Mouse (Mus musculus) testis, postnatal 14 days (tissue): ENCODE data around the gene Lrrc45.
"Not testable (repeated sequence)": the region's sequence is repeated elsewhere in the genome, so short reads cannot be mapped to it uniquely, and the experiment has no call there.

ENCODE experiments used
- DNase-seq: peaks from one replicate; pipeline ENCODE4 v3.0.0; 2021; ENCODE audit warnings: low spot score

The Lrrc45 gene

DNA sequence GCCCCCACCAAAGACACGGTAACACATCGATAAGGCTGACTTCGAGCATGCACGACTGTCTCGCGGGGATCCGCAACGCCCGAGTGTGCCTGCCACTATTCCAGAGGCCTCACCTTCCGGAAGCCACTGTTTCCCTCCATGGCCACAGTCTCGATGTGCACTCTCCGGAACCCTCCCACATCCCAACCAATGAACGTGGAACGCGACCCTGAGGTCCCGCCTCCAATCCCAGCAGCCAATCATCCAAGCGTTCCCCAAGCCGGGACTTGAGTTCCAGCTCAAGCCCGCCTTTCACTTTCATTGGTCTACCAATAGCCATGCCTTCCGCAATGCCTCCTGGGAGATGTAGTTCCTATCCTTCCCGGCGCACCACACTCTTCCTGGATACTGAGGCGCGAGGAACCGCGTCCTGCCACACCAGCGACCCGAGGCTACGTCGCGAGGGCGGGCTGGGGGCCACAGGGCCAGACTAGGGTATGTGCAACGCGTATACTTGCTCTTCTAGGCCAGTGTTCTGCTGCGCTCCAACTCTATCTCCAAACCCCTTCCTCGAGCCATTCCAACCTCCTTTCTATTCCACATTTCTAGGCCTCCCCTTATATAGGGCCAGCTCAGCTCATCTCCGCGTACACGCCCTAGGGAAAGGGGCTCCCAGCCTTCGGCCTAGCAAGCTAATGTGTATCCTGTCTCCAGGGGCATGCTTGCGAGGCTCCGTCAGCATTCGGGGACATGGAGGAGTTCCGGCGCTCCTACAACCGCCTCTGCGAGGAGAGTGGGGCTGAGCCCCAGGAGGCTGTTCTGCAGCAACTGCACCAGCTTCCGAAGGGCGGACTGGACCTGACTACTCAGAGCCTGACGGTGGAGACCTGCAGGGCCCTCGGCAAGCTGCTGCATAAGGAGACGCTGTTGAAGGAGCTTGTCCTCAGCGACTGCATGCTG lies at the start of gene Lrrc45, which contains the start of gene Cenpx:
Lrrc45 (plus strand) TSS at position 346 of the 939 bp plus-strand sequence.
Cenpx (minus strand) TSS at position 159 of the 939 bp plus-strand sequence.
- peak; percentile 98 for DNase-seq

DNA sequence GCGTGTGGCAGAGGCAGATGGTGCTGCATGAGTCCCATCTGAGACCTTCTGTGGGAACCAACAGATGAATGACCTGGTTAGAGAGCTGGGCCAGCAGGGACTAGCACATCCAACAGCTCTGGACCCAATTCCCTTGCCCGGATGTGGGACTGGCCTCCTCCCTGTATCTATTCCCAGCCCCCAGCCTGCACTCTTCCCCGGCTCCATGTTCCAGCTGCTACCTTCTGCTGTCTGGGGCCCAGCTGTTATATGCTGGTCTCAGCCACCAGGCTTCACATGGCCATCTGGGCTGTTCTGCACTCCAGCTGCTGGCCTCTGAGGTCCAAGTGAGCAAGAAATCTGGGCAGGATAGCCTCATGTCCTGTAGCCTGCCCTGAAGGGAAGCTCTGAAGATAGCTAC lies 48.3 kb upstream of the Lrrc45 start:
- DNase-seq: no peak

DNA sequence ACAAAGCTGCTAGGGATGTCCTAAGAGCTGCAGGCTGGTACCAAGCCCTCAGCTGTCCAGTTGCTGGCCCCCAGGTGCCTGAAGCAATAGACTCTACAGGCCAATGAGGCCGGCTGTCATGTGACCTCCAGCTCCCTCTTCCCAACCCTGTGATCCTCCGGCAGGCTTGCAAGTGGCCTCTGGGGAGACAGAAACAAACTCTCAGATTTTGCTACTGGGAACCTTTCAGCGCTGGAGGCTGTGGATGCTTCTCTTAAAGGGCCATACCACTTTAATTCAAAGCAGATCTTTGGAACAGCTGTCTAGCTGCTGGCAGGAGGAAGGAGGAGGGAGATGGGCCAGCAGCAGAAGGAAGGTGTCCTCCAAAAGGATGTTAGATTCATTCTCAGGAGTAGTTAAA lies 47.1 kb upstream of the Lrrc45 start:
- no peak for DNase-seq

DNA sequence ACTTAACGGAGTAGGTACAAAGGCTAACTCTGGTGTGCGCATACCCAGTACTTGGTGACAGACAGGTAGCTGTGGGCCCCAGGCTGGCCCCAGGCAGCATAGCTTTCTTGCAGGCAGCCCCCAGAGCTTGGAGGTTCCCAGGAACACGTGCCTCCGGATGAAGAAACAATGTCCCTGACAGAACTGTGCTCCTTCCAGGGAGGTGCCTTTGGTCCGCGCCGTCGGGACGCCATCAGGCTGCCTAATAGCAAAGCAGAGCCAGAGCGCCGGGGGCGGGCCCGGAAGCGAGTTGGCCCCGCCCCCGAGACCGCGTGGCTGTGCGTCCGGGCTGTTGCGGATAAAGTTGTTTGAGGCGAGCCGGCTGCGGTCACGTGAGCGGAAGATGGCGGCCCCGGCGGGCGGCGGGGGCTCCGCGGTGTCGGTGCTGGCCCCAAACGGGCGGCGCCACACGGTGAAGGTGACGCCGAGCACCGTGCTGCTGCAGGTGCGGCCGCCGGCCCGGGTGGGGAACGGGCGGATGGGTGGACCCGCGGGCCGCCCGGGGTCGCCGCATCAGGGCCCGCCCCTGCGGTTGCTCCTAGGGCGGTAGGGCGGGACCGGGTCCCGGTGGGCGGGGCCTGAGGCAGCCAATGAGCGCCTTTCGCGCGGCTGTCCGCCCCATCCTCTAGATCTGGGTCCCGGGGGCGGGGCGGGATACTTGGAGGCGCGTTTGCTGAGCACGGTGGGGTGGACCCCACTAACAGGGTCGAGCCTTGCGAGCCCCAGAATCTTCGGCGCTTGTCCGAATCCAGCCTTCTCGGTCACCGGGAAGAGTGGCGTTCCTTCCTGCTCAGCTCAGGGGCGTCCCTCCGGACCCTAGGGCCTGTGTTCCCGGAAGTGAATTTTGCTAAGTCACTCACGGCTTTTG lies 40.8 kb upstream of the Lrrc45 start, which contains the start of gene Aspscr1:
Aspscr1 (plus strand) TSS at position 287 of the 907 bp plus-strand sequence.
- peak; percentile 95 for DNase-seq

DNA sequence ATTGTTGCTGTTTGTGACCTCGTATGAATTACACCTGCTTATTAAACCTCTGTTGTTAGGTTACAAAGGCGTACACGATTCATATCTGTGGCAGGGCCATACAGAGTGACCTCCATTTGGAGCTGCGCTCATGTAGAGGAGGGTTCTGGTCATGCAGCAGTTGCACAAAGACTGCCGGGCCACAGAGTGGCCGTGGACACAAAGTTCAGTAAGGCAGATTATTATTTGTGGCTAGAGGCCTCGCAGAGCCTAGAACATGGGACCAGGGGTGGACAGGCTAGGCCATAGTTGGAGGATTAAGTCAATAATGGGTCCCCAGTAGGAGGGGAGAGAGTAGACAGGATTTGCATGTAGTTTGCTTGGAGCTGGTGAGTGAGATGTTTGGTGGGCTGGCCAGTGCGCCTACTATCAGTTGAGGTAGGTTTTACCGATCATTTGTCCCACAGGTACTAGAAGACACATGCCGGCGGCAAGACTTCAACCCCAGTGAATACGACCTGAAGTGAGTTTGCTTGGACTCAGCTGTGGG lies 40.1 kb upstream of the Lrrc45 start:
- no peak for DNase-seq

DNA sequence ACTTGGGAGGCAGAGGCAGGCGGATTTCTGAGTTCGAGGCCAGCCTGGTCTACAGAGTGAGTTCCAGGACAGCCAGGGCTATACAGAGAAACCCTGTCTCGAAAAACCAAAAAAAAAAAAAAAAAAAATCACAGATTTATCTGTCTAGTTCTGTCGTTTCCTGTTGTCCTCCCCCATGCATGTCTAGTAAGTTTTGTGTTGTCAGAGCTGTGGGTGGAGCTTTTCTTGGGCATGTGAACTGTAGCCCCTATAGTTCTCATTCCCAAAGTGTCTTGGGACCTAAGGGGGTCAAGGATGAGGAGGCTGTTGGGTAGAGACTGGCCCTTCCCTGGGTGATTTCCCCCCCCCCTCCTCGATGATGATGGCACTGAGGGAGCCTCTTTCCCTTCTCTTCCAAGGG lies 37.9 kb upstream of the Lrrc45 start:
- DNase-seq: not testable (repeated sequence)

DNA sequence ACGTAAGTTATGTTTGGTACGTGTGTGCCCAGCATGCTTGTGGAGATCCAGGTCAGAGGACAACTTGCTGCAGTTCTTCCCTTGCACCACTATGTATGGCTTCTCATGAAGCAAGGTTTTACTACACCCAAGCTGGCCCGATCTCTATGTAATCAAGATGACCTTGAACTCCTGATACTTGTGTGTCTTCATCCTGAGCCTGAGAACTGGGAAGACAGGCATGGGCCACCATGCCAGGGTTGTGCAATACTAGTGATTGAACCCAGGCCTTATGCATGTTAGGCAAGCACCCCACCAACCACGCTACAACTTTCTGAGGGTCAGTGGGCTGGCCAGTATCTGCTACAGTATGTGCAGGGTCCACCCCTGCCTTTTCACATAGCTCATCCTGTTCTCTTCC lies 36.8 kb upstream of the Lrrc45 start:
- no peak for DNase-seq

DNA sequence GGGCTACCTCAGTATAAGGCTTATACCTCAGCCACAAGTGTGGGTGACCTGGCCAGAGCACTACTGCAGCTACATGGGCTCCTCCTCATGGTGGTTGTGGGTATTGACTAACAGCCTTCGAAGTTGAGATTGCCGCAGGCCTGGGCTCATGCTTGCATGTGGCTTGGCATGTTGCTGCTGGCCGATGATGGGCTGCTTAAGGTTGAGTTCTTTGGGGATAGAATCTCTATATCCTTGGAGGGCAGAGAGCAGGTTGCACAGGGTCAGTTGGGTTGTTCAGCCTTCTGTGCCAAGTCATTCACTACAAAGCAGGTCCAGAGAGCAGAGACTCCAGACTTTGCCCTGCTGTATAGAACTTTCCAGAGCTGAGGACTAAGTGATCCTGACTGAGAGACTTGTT lies 33.8 kb upstream of the Lrrc45 start:
- no peak for DNase-seq

DNA sequence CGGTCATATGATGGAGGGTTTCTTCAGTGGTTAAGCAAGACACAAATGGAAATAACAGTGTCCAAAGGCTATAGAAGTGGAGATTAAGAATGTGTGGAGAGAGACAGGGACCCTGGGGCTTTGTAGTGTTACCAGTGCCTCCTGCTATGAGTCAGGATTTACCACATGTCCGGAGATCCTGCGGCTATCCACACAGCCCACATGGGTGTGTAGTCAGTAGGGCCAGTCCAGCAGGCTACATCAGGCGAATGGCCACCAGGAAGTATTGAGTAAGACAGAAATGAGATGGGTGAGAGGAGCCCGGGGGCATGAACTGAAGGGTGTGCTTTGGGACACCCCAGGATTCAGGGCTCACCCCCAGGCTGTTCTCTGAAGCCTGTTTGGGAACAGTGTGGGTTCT lies 31.0 kb upstream of the Lrrc45 start:
- DNase-seq: no peak

DNA sequence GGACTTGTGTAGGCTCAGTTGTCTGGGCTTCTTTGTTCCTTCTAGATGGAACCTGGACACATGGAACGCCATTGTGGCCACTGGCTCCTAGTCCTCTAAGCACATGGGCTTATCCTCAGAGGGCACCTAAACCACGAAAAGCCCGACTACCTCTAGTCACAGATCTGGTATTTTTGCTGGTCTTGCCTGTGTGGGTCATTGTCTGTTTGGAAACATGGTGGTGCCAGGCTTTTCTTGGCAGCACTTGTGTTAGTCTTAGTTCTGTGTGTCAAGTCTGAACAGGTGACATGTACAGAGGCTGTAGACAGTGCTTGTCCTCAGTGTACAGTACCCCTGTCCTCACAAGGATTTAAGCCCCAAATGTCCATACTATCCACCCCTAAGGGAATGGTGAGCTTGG lies 30.2 kb upstream of the Lrrc45 start:
- DNase-seq: no peak

DNA sequence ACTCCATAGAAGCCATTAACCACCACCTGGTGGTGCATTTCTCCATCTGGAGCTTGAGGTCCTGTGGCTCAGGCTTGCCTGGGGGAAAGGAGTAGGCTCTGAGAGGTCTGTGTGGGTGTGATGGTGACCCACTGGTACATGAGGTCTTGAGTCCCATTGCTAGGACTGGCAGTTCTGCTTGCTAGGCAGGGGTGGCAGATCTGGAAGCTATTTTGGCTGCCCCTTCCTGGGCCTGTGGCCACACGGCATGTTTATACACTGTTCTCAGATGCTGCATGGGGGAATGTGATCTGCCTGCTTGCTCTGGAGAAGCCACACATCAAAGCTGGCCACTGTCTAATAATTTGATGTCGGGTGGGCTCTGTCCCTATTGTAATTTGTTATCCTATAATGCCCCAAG lies 29.6 kb upstream of the Lrrc45 start:
- DNase-seq: no peak

DNA sequence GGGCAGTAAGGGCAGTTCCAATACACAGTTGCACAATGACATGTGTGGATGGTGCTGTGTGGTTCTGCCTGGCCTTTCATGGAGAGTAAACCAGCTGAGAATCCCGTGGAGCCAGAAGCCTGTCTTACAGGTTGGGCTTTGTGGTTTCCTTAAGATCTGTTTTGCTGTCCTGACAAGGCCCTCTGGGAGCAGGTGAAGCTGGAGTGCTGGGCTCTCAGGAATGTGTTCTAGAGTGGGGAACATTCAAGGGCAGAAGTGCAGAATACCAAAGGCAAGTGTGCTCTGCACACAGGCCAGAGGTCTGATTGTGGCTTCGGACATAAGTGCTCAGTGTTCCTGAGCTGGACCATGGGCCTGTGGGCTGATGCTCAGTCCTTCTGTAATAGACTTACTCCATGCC lies 29.1 kb upstream of the Lrrc45 start:
- no peak for DNase-seq

DNA sequence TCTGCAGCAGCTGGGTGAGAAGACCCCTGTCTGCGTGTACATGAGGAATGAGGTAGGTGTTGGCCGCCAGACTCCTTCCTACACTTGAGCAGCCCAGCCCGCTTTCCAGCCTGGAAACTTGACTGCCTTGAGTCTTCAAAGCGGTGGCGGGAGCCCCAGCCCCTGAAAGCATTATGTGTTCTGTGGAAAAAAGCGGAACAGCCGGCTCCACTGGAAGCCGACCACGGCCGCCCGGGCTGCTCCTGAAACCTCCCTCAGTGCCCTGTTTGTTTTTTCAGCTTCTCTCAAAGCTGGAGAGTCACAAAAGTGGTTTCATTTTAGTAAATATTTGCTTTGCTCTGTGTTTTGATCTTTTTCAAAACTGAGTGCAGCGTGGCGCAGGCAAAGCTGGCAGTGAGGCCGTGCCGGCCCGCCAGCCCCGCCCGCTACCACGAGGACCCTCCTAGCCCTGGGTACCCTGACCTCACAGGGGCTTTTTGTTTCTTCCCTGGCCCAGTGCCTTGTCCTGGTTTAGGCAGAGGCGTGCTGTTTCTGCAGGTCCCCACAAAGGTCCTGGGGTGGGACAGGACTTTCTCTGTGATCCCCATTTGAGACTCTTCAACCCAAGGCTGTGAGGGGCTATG lies 27.0 kb upstream of the Lrrc45 start:
- no peak for DNase-seq

DNA sequence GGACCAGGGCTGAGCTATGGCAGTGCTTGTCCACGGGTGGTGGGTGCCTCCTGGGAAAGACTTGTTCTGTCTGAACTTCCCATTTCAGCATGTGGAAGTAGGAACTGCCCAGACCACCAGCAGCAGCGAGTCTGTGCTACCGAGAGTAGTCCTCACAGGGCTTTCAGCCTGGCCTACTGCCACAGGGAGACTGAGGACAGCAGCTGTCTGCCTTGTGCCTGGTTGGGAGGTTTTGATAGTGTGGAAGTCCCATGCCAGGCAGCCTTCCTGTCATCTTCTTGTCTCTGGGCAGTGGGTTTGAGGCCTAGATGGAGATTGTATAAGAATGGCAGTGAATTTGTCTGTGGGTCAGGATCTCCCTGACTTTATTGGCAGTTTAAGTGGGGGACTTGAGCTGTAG lies 24.4 kb upstream of the Lrrc45 start:
- DNase-seq: no peak

DNA sequence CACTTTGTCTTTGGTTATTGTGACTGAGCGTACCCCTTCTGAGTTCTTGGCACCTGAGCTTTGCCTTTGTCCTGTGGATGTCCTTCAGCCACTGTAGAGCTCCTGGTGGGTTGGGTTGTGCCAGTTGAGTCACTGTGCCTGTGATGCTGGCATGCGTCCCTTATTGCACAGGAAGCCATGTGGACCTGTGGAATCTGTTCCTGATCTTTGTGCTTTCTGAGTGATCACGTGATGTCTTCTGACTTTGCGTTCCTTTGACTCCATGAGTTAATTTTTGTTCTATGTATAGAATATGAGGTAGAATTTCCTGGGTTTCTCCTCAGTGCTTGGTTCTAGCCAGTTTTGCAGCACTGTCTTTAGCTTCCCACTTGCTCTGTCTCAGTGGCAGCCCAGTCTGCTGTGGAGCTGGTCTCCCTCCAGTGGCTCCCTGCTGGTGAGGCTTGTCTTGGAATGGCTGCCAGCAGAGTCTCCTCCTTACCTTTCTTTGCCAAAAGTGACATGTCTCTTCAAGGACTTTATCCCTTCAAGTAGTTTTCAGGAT lies 21.2 kb upstream of the Lrrc45 start:
- no peak for DNase-seq

DNA sequence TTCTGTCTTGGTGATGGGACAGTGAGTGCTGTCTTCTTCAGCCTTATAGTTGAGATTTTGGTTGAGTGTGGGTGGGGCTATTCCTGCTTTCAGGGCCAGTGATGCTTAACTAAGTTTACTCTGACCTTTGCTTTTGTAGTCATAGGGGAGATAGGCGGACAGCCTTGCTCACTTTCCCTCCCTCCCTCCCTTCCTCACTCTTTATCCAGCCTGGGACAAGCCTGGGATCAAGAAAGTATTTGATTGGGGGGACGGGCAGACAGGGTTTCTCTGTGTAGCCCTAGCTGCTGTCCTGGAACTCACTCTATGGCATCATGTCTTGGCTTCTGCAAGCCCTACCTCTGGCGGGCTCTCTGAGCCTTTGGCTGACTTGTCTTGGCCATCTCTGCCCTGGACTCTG lies 20.3 kb upstream of the Lrrc45 start:
- DNase-seq: no peak

DNA sequence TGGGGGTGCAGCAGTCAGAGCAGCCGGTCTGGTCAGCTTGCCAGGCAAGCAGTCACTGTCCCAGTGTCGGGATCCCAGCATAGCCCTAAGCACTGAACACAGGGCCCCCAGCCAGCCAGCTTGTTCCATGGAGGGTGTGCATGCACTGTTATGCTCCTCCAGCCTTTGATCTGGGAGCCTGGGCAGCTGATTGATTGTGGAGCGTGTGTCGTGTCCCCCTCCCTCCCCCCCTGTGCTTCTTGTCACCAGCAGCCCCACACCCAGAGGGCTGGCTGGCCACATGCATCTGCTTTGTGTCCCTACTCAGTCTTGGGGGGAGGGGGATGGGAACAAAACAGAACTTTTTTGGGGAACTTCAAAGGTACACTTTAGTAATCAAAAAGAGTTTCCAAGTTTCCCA lies 18.5 kb upstream of the Lrrc45 start:
- no peak for DNase-seq

DNA sequence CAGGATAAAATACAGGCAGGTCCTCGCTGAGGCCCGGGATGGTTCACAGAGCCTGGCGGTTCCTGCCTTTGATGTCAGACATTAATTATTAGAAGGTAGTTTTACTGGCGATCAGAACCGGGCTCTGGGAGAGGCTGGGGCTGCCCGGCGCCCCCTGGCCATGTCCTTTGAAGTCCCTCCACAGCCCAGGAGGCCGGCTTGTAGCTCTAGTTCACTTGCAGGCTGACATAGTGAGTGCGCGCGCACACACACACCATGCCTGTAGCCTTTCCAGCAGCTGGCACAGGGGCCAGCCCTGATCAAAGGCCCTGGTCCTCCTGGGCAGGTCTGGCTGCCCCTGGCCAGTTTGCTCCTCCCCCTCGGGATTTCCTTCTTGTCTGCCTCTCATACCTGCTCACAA lies 18.1 kb upstream of the Lrrc45 start:
- no peak for DNase-seq

DNA sequence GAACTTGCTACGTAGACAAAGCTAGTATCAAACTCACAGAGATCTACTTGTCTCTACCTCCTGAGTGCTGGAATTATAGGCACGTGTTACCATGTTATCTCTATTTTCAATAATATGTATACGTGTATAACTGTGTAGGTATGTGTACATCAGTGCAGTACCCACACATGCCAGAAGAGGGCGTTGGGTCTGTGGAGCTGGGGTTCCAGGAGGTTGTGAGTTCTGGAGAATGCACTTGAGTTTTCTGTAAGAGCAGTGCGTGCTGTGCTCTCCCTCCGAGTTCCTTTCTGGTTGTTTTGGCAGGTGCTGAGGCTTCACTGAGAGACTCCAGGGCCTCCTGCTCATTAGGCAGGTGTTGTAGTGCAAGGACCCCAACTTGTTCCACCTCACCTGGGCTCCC lies 17.2 kb upstream of the Lrrc45 start:
- DNase-seq: no peak

DNA sequence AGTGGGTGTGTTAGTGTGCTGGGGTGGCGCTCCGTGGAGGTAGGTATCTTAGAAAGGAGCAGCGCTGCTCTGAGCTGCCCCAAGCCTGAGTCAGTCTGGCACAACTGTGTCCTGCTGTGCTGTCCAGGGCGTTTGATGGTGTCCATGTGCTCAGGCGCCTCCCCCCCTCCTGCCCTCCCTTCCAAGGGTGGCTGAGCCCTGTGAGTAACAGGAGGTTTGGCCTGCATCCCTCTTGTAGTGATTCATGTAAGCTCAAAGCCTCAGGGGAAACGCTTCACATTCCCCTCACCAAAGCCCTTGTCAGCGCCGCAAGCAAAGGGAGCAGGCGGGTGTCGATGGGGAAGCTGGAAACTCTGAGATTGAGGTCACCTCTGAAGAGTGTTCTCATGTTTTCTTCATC lies 16.0 kb upstream of the Lrrc45 start:
- no peak for DNase-seq

DNA sequence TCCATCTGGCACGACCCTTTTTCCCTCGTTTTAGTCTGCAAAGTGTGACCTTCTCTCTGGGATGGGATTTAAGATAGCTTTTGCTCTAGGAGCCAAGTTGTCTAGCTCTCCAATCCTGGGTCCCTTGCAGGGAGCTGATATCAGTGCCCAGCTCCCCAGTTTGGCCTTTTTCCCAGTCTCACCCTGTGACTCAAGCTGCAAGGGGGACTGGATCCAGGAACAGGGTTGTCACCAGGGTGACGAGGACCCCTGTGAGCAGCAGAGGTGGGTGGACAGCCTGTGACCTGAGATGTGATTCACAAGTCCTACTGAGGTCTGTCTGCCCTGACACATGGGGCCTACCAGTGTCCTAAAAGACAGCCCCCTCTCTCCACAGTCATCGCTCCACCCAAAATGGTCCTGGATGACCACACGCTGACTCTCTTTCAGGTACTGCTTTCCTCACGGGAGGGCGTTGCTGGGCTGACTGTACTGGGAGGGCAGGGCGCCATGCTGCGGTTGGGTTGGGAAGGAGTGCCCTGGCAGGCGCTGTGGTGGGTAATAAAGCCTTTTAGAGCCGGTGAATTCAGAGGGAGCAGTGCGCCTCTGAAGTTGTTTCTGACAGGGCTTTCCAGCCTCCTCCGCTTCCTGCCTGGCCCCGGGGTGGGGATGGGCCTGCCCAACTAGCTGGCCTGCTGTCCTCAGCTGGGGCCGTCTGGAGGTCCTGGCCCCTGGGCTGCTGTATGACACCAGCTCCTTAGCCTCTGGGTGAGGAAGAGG lies 9.8 kb upstream of the Lrrc45 start:
- no peak for DNase-seq
